Mouse (Mus musculus) limb, embryonic 11.5 days (tissue): ENCODE measurements around the gene Nek5. TPM values are rescaled to one million over a fixed set of nuclear protein-coding genes. Genes with fewer than 3 reads are reported as not detected.
A peak's percentile ranks its signal among the peaks of the same experiment; 100 is the strongest.

Experiments used
- ATAC-seq: fragments of 200-750 bp; cut with Nextera tagmentation; 2 replicates; pipeline ENCODE4 v1.8.0; 2017; ENCODE audit warnings: low read depth; ENCODE audit not compliant: insufficient number of reproducible peaks, low FRiP score, low TSS enrichment
- DNase-seq: peaks from one replicate; pipeline ENCODE4 v3.0.0-alpha.2; 2015; ENCODE audit warnings: low spot score
- H3K27ac ChIP-seq: fragments of 300-500 bp; sonication (generic); replicated peaks from 2 replicates; pipeline ENCODE4 v1.5.1; 2014; ENCODE audit warnings: low read depth, mild to moderate bottlenecking, low read length
- H3K27me3 ChIP-seq: fragments of 300-500 bp; sonication (generic); 2 replicates; pipeline ENCODE4 v1.6.1; 2014; ENCODE audit warnings: mild to moderate bottlenecking, low read length, mixed read lengths; ENCODE audit not compliant: control insufficient read depth, insufficient read depth
- H3K36me3 ChIP-seq: fragments of 300-500 bp; sonication (generic); 2 replicates; pipeline ENCODE4 v1.6.1; 2014; ENCODE audit warnings: mild to moderate bottlenecking, low read length, moderate library complexity, mixed read lengths; ENCODE audit not compliant: control insufficient read depth, insufficient read depth
- H3K4me1 ChIP-seq: fragments of 300-500 bp; sonication (generic); 2 replicates; pipeline ENCODE4 v1.6.1; 2014; ENCODE audit warnings: low read length, mixed read lengths; ENCODE audit not compliant: control insufficient read depth, insufficient read depth
- H3K4me2 ChIP-seq: fragments of 300-500 bp; sonication (generic); 2 replicates; pipeline ENCODE4 v1.6.1; 2014; ENCODE audit warnings: low read depth, mild to moderate bottlenecking, moderate library complexity; ENCODE audit not compliant: severe bottlenecking
- H3K4me3 ChIP-seq: fragments of 300-500 bp; sonication (generic); 2 replicates; pipeline ENCODE4 v1.5.1; 2014; ENCODE audit warnings: low read depth, low read length
- H3K9ac ChIP-seq: fragments of 300-500 bp; sonication (generic); 2 replicates; pipeline ENCODE4 v1.6.1; 2014; ENCODE audit warnings: mild to moderate bottlenecking, low read length
- H3K9me3 ChIP-seq: fragments of 300-500 bp; sonication (generic); 2 replicates; pipeline ENCODE4 v1.6.1; 2016; ENCODE audit warnings: low read length; ENCODE audit not compliant: control insufficient read depth
- WGBS: fragments of 180-500 bp; shearing (Covaris S2); extraction: QIAGEN DNeasy Blood & Tissue Kit; methylation state at CpG from one replicate; pipeline ENCODE4 v1.1.7; 2014; 5-methylcytosine and 5-hydroxymethylcytosine counted together
- polyA plus RNA-seq: library from polyadenylated mRNA; unstranded; fragments of >200 nt; fragmentation: Nextera tagmentation; extraction: Ambion mirVana; gene quantifications from 2 replicates; pipeline ENCODE4 v1.2.1, GENCODE M21; 2014

Gene Nek5
- polyA plus RNA-seq, 1 experiment from 2014 or later = not detected

DNA sequence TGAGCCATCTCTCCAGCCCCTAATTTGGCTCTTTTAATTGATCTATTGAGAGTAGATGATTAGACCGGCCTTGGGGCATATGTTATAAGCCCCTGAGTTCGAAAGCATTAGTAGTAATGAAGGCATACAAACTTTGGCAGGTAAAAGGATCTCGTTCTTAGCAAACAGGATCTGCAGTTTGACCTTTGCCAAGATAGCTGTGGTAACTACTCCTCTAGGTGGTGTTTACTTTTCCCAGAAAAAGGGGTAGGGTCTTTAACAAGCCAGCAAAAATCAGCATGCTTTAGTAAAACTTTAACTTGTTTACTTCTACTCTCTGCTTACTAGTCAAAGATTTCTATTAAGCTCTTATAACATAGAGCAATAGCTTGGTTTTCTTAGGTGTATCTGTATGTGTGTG is 82.3 kb downstream of the Nek5 start:
- Histone ChIP-seq H3K4me1 (no peaks in the 10 kb centered on the region), H3K27me3 (no peaks in the 10 kb centered on the region), H3K27ac (no peak overlapping the region), H3K4me2 (no peak overlapping the region), H3K36me3 (no peaks in the 10 kb centered on the region), H3K4me3 (no peak overlapping the region), H3K9me3 (no peaks in the 10 kb centered on the region), H3K9ac (no peak overlapping the region)
- WGBS = 81% methylated on average over 3 of the region's 3 CpGs
- ATAC-seq (no peak), DNase-seq (no peak)

- 49% methylated on average over 6 of the region's 6 CpGs for WGBS
- no peak for ATAC-seq
Observed at GRCm38 (mm10) chr8:22040153-22040509, 84.7 kb downstream of the Nek5 start.

GRCm38 (mm10) chr8:22039468-22040152 is 85.2 kb downstream of the Nek5 start:
- Histone ChIP-seq H3K27ac (no peak overlapping the region), H3K9ac (no peak overlapping the region), H3K9me3 (no peaks in the 10 kb centered on the region), H3K4me2 (no peak overlapping the region), H3K27me3 (no peaks in the 10 kb centered on the region), H3K4me1 (no peaks in the 10 kb centered on the region), H3K4me3 (no peak overlapping the region), H3K36me3 (no peaks in the 10 kb centered on the region)
- 19% methylated on average over 15 of the region's 15 CpGs for WGBS
- ATAC-seq (no peak), DNase-seq (peak; percentile 37)

More at GRCm38 (mm10) chr8:22040153-22040509, 84.7 kb downstream of the Nek5 start:
- Histone ChIP-seq H3K9me3 (no peaks in the 10 kb centered on the region), H3K4me1 (no peaks in the 10 kb centered on the region), H3K27me3 (no peaks in the 10 kb centered on the region), H3K9ac (no peak overlapping the region), H3K36me3 (no peaks in the 10 kb centered on the region), H3K27ac (no peak overlapping the region), H3K4me2 (no peak overlapping the region), H3K4me3 (no peak overlapping the region)
- no peak for DNase-seq

DNA sequence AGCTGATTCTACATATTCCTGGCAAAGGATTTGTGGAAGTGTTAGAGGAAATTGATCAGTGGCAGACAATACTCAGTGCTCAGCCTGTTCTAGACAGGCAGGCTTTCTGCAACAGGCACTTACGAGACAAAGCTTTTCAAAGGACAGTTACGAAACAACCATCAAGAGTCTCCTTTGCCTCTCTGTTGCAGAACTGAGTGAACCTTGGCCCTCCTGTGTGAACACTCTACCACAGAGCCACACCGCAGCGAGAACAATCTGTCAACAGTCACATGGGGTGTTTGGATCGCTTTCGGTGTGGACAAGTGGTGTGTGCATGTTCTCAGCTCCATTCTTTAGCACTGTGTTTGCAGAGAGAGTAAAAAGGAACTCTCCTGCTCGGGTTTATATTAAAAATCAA is 87.8 kb downstream of the Nek5 start:
- no peaks in the 10 kb centered on the region for H3K4me1 ChIP-seq
- DNase-seq (no peak), ATAC-seq (no peak)
- no peak overlapping the region for H3K4me2 ChIP-seq
- H3K27ac ChIP-seq = no peak overlapping the region
- 79% methylated on average over 7 of the region's 7 CpGs for WGBS
- no peak overlapping the region for H3K9ac ChIP-seq
- H3K9me3 ChIP-seq = no peaks in the 10 kb centered on the region
- H3K27me3 ChIP-seq = no peaks in the 10 kb centered on the region
- H3K4me3 ChIP-seq = no peak overlapping the region
- no peaks in the 10 kb centered on the region for H3K36me3 ChIP-seq

DNA sequence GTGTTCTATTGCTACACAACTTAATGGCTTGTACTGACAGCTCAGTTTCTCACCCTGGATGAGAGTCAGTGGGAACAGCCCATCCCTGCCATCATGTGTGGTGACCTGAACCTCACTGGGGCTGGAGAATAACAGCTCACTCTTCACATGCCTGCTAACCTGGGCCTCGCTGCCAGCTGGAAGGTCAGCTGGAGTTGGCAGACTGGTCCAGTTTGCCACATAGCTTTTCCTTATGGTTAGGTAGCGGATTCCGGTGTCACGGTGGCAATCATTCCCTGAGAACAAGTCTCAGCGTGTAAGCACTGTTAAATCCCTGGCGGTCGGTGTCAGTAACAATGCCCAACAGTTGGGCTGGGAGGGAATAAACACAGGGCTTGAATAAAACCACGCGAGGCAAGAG is 88.7 kb downstream of the Nek5 start:
- no peak for DNase-seq
- ATAC-seq = no peak
- Histone ChIP-seq H3K36me3 (no peaks in the 10 kb centered on the region), H3K9me3 (no peaks in the 10 kb centered on the region), H3K27ac (no peak overlapping the region), H3K4me2 (no peak overlapping the region), H3K4me3 (no peak overlapping the region), H3K27me3 (no peaks in the 10 kb centered on the region), H3K4me1 (no peaks in the 10 kb centered on the region), H3K9ac (no peak overlapping the region)
- WGBS = 92% methylated on average over 9 of the region's 9 CpGs

GRCm38 (mm10) chr8:22030990-22031389 is 93.9 kb downstream of the Nek5 start:
- no peaks in the 10 kb centered on the region for H3K36me3 ChIP-seq
- H3K9me3 ChIP-seq = no peaks in the 10 kb centered on the region
- no peaks in the 10 kb centered on the region for H3K4me1 ChIP-seq
- H3K27me3 ChIP-seq = no peaks in the 10 kb centered on the region
- DNase-seq (no peak), ATAC-seq (no peak)
- H3K4me3 ChIP-seq = no peak overlapping the region
- WGBS = 91% methylated on average over 3 of the region's 3 CpGs
- H3K27ac ChIP-seq = no peak overlapping the region
- no peak overlapping the region for H3K9ac ChIP-seq
- H3K4me2 ChIP-seq = no peak overlapping the region

DNA sequence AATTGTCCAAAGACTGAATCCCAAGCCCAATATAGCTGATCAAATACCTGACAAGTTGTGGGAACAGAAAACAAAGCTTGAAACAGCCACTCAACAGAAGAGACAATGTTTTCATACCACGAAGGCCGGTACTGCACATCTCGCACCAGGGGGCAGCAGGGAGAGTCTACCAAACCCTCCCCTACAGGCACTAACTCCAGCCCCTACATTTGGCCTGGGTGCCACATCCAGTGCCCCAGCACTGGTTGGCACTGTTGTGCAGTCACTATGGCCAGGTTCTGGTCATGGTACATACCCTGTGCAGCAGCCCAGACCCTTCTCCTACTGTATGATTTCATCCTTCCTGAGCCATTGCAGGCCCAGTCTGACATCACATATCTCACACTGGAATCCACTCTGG is 95.9 kb downstream of the Nek5 start:
- ATAC-seq = no peak

DNA sequence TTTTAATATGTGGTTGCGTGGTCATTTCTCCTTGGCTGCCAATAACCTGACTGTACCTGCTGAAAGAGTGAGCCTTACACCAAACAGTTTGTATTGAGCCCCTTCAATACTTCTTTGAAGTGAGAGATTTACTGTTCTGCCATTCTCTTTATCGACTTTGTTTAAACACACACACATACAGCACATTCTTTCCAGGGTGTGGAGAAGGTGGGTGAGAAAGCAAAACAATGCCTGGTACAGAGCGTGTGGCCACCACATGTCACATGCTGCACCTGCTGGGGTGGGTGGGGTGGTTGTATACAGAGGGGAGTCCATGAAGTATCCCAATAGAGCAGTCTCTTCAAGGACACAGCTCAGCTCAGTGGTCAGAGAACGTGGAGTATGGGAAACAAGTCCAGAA is 99.6 kb downstream of the Nek5 start:
- Histone ChIP-seq H3K27ac (no peak overlapping the region), H3K4me1 (no peaks in the 10 kb centered on the region), H3K9ac (no peak overlapping the region), H3K4me3 (no peak overlapping the region), H3K4me2 (no peak overlapping the region), H3K36me3 (no peaks in the 10 kb centered on the region), H3K27me3 (no peaks in the 10 kb centered on the region), H3K9me3 (no peaks in the 10 kb centered on the region)
- DNase-seq (no peak), ATAC-seq (no peak)
- 78% methylated on average over 4 of the region's 4 CpGs for WGBS

More for the DNA sequence above, 95.9 kb downstream of the Nek5 start:
- Histone ChIP-seq H3K36me3 (no peaks in the 10 kb centered on the region), H3K9ac (no peak overlapping the region), H3K27ac (no peak overlapping the region), H3K4me2 (no peak overlapping the region), H3K27me3 (no peaks in the 10 kb centered on the region), H3K4me1 (no peaks in the 10 kb centered on the region), H3K4me3 (no peak overlapping the region), H3K9me3 (no peaks in the 10 kb centered on the region)
- 90% methylated on average over 3 of the region's 3 CpGs for WGBS
- no peak for DNase-seq
